Mouse (Mus musculus) naive thymus-derived CD4-positive, alpha-beta T cell, adult 2 months (primary cell): Measurements from ENCODE around the gene Ifi209.
"Not testable (repeated sequence)": the region's sequence is repeated elsewhere in the genome, so short reads cannot be mapped to it uniquely, and the experiment has no call there.

ENCODE experiments used
- DNase-seq: peaks from one replicate; pipeline ENCODE4 v3.0.0-alpha.2; 2011; ENCODE audit warnings: low read depth

The Ifi209 gene

DNA sequence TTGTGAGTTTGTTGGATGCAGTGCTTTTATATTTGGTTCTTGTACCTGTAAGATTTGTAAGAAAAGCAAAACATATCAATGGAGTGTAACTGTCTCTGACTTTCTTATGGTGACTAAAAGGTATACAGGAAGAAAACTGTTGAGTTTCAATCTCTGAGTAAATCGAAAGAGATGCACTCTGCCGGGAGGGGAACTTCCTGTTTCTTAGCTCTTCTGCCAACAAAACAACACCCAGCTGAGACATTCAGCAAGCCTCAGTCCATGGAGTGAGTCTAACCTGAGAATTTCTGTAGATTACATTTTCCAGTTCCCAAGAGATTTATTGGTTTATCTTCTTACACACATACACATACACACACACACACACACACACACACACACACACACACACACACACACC lies at the start of gene Ifi209:
Gene Ifi209, plus strand, starts transcription at position 296 of the 400 bp plus-strand sequence.
- peak; percentile 77 for DNase-seq

DNA sequence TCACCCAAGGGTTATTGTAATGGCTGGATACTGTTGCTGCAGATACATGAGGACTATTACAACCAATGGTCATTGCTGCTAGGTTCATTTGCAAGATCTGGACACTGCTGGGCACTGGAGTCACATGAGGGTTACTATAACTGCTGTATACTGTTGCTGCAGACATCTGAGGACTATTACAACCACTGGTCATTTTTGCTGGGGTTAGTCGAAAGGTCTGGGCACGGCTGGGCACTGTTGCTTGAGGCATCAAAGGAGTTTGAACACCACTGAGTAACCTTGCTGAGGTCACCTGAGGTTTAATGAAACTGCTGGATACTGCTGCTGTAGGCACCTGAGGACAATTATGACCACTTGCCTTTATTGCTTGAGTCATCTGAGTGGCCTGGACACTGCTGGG lies 41.0 kb upstream of the Ifi209 start:
- DNase-seq: not testable (repeated sequence)

DNA sequence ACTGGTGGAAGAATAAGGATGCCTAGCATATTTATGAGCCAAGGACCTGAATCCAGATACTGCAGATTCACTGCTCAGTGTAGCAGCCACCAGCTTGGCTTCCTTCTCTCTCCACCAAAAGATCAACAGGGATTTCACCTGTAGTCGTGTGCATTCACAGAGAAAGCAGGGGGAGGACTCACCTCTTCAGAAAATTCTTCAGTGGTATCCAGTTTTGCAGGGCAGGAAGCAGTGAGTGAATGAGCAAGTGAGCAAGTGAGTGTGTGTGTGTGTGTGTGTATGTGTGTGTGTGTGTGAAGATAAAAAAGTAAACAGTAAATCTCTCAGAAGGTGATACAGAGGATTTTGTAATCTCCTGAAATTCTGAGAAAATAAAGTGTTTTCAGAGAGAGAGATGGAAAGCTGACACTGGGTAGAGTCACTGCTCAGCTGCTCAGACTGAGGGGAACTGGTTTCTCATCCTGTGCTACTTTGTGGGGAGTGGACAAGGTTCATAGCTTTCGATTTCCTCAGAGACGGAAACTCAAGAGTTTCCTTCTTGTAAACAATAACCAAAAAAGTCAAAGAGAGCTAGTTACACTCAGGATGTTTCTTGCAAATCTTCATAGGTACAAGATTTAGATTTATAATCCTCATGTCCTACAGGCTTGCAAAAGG lies 31.8 kb upstream of the Ifi209 start, which contains the start of gene Ifi213:
Gene Ifi213, minus strand, starts transcription at position 437 of the 657 bp plus-strand sequence.
- DNase-seq: peak; percentile 73

DNA sequence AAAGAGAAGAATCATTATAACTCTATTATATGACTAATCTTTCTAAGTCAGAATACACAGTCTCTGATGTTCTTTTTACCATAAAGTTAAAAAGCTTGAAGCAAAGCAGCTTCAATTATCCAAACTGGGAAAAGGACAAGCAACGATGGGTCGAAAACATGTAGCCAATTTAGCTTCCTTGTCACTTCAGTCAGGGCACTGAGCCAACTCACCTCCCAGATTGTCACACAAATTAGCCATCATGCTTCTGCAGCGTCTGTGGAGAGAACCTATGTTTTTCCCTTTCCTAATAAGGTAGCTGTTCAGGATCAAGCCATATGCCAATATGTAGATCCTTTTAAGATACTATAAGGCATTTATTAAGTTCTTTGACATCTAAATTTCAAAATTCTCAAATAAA lies 20.4 kb upstream of the Ifi209 start:
- not testable (repeated sequence) for DNase-seq

DNA sequence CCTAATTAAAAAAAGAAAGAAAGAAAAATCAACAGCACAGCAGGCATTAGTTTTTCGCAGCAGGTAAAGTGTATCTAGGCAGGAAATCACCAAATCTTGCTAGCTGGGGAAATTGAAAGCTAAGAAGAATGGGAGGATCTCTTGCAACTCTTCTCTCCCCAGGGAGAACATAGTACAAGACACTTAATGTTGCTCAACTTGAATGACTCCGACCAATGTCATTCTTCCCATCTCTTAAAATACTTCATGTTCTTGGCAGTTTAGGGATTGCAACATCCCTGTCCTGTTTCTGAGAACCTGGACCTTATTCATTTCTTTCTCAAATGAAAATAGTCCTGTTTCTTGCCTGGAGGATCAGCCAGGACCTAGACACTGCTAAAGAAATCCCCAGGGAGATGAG lies 8.5 kb upstream of the Ifi209 start:
- not testable (repeated sequence) for DNase-seq

DNA sequence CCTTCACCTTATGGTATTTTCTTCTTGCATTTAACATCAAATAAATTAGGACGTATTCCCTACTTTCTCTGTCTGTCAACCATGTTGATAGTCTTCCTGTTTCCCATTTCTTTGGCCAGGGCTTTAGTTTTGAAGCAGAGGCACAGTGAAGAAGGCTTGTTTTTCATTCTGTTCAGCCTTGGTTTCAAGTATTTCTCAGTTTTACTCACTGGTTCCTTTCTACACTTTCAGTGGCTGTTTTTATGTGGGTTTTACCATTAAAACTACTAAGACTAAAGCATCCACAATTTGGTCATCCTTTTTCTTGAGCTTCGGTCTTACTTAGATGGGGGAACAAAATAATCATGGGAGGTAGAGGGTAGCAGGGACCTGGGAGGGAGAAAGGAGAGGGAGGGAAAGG lies 6.7 kb upstream of the Ifi209 start:
- DNase-seq: no peak

DNA sequence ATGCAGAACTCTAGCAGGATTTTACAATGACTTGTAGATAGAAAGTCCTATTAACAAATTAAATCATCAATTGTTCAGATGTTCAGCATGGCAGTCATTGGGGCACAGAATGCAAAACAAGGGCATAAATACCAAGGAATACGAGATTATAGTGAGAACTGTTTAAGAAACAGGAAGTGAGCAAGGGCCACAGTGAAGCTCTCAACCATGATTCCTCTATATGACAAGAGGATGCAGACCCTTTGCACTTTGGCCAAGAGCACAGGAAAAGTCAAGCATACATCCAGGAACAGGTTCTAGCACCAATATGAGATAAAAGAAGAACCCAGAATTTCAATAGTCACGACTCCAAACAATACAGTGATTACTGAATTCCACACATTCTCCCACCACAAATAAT lies 4.0 kb upstream of the Ifi209 start:
- no peak for DNase-seq

DNA sequence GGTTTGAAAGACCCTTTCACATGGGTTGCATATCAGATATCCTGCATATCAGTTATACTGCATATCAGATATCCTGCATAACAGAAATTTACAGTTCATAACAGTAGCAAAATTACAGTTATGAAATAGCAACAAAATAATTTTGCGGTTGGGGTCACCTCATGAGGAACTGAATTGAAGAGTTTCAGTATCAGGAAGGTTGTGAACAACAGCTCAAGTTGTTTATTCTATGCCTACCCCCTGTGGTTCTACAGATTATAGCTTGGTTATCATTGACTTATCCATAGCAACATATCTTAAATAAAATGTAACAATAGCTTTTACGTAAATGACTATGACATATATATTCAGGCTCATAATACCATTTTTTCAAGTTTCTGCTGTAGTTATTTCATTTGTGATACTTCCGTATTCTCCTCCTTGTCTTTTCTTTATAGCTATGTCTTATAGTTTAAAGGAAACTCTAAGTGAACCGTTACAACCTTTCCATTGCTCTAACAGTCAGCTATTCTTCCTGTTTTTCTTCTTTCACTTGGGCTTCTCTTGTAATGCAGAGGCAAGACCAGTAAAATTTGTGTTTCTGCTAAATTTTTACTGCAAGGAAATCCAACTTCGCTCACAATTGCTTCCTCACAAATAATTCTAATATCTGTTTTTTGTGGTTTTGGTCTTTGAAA lies 3.4 kb downstream of the Ifi209 start:
- peak; percentile 48 for DNase-seq

DNA sequence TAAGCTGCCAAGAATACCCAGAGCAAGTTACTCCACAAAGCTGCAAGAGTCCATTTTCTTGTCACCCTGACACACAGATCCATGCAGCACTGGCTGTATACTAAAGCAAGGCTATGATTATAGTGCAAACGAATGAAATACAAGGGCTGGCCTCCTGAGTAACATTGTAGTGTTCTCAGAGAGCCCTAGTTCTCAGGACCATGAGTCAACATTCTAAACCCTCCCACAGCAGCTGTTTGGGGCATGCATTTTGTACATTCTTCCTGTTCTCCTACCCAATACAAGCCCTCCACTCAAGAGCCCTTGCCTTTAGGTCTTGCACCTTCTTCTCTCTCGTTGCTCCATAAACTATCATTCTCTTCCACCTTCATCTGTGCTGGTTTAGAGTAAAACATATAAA lies 14.7 kb downstream of the Ifi209 start:
- DNase-seq: no peak

DNA sequence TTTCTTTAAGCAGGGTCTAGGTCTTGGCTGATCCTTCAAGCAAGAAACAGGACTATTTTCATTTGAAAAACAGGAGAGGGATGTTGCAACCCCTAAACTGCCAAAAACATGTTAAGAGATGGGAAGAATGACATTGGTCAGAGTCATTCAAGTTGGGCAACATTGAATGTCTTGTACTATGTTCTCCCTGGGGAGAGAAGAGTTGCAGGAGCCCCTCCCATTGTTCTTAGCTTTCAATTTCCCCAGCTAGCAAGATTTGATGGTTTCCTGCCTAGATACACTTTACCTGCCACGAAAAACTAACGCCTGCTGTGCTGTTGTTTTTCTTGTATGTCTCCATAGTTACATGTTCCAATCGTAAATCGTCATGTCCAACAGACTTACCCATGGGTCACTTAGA lies 27.3 kb downstream of the Ifi209 start:
- DNase-seq: no peak

DNA sequence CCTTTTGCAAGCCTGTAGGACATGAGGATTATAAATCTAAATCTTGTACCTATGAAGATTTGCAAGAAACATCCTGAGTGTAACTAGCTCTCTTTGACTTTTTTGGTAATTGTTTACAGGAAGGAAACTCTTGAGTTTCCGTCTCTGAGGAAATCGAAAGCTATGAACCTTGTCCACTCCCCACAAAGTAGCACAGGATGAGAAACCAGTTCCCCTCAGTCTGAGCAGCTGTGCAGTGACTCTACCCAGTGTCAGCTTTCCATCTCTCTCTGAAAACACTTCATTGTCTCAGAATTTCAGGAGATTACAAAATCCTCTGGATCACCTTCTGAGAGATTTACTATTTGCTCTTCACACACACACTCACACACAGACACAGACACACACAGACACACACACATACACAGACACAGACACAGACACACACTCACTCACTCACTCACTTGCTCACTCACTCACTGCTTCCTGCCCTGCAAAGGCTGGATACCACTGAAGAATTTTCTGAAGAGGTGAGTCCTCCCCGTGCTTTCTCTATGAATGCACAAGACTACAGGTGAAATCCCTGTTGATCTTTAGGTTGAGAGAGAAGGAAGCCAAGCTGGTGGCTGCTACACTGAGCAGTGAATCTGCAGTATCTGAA lies 42.9 kb downstream of the Ifi209 start, which contains the start of gene Ifi208:
Gene Ifi208, plus strand, starts transcription at position 218 of the 640 bp plus-strand sequence.
- DNase-seq: peak; percentile 61

DNA sequence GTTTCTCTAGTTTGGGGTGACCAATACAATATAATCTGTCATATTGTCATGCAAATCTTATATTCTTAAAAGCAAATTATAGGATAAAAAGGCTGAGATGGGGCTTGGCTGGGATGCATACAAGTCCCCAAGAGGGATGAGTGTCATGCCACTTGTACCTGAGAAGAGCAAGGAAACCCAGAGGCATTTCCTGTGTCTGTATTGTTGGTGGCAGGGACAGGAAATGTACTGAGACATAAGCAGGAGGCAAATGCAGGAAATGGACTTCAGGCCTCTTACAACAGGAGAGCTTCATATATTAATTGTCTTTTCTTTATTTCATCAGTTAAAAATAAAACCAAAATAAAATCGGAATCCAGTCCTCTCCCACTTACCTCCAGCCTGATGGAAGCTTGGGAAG lies 47.9 kb downstream of the Ifi209 start:
- DNase-seq: peak; percentile 51

DNA sequence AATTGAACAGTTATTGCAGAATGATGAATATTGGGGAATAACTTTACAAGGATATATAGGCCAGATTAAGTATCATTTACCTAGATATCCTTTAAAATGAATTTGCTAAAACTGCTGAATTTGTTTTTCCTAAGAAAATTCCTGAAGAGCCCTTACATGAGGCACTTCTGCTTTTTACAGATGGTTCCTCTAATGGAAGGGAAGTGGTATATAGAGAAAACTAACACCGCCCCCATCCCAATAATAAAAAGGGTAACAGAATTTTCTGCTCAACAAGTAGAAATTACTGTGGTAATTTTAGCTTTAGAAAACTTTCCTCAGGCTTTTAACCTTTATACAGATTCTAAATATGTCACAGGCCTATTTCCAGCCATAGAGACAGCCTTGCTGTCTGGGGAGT lies 63.6 kb downstream of the Ifi209 start:
- DNase-seq: no peak
